20 mouse cellular contexts compared by ENCODE assay signal in genomic region chr1:159645719-159646118, GRCm38 (mm10).
DNase-seq lines count a peak whose midpoint lies in the region; ATAC-seq lines count a peak whose summit lies in the region.
"Had no signal": no experiment of that assay in that cellular context is flagged by ENCODE, and none has a peak within 500 bp of the region (broad histone marks: within the 10 kb centered on the region; RNA-seq: fewer than 3 reads in every experiment).

No protein-coding gene starts in this region.

- no peak for DNase-seq in frontal cortex, postnatal 14 days (ENCODE audit: low spot score in 2 of 2)
- peak; percentile 56 for DNase-seq in heart, adult 11 months
- no peak for DNase-seq in heart, adult 18-20 months
- peak; percentile 44 for DNase-seq in brain, adult 2 months (ENCODE audit: low read depth, low spot score)
- no peak for DNase-seq in left cerebral cortex, postnatal 14 days (ENCODE audit: low spot score in 2 of 2)
- DNase-seq: adrenal gland, adult 2 months; adrenal gland, adult 8-10 months; adrenal gland, postnatal 10 days; adrenal gland, postnatal 14 days; adrenal gland, postnatal 25 days; adrenal gland, postnatal 36 days; B cell, adult 2 months; cerebellum, adult 11 months; cerebellum, adult 11-12 months; cerebellum, adult 18-20 months; cerebellum, adult 2 months had no signal

- intact Hi-C loops in left cerebral cortex, postnatal 14 days (cut with DNase I) = no loop called here

- ATAC-seq in frontal cortex, adult (ENCODE audit: low TSS enrichment) = peak; percentile 69
- ATAC-seq: activated CD4-positive, CD25-positive, alpha-beta regulatory T cell, adult 4 months; CD4-positive, CD25-positive, alpha-beta regulatory T cell, adult 4 months; Patski had no signal

Comparison
In these comparisons a context has a peak if more than half of its experiments do, and no peak if none do; other contexts are left out.
1. DNase-seq: peak in heart, adult 11 months (single experiment) and brain, adult 2 months (single experiment); none in frontal cortex, postnatal 14 days (0 of 2), heart, adult 18-20 months (0 of 2) and left cerebral cortex, postnatal 14 days (0 of 2).